Mouse (Mus musculus) gastrocnemius, postnatal 36 days (tissue): ENCODE measurements around the gene Ttn. TPM values are rescaled to one million over a fixed set of nuclear protein-coding genes. Genes with fewer than 3 reads are reported as not detected.

ENCODE experiments used
- DNase-seq, 2 experiments: peaks; one replicate each; pipeline ENCODE4 v3.0.0; 2022
- intact Hi-C: fragments of 180-260 bp; cut with DNase I; formaldehyde crosslinking; loops from one replicate; pipeline ENCODE4 v1.15.1; 2025
- total RNA-seq, 2 experiments: library from RNA; stranded (reverse); gene quantifications; 2 replicates each; pipeline ENCODE4 v1.2.3; 2021

The Ttn gene
- total RNA-seq, 2 experiments from 2014 or later: 5,564 to 7,487 TPM

DNA sequence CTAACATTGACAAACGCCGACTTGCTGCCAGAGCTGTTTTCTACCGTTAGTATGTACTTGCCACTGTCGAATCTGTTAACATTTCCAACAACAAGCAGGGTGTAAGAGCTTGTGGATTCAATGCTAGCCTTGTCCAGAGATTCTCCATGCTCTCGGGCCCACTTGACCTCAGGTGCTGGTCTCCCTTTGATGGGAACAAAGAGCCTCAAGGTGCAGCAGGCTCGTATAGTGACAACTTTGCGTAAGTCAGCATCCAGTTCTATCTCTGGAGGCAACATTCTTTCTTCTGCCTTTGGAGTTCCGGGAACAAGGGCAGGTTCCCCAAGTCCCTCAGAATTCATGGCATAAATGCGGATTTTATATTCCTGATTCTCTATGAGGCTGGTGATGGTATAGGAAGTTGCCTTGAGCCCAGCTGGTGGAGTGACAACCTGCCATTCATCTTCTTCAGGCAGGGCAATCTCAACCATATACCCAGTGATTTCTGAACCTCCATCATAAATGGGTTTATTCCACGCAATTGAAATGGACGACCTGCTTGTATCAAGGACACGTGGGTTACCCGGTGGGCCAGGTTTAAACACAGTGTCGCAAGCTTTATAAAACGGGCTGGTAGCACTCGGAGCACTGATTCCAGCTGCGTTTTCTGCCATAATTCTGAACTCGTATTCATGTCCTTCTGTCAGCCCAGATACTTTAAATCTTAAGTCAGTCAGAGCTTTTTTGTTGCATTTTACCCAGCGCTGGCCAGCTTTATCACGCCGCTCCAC, 232.8 kb downstream of the Ttn start:
- intact Hi-C loops: no loop called here
- DNase-seq: peak in 1 of 2 experiments; percentile 1

- DNase-seq: peak in 1 of 2 experiments; percentile 2
- intact Hi-C loops: no loop called here
Observed at GRCm38 (mm10) chr2:76748696-76749095, 233.7 kb downstream of the Ttn start.

DNA sequence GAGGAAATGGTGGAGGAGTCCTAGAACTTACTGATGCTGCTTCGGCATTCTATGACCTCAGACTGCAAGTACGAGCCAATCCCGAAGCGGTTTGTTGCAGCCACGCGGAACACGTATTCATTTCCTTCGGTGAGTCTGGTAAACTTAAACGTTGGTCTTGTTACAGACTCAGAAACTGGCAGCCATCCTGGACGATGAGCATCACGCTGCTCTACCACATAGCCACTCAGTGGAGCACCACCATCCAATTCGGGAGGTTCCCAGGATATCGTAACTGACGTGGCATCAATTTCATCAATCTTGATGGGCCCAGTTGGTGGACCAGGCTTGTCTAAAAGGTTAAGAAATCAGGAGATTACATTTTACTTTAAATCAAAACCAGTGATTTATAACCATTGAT, 262.7 kb downstream of the Ttn start:
- no peak for DNase-seq
- intact Hi-C loops: no loop called here

GRCm38 (mm10) chr2:76714984-76715383, 267.4 kb downstream of the Ttn start:
- no peak for DNase-seq
- intact Hi-C loops: no loop called here

DNA sequence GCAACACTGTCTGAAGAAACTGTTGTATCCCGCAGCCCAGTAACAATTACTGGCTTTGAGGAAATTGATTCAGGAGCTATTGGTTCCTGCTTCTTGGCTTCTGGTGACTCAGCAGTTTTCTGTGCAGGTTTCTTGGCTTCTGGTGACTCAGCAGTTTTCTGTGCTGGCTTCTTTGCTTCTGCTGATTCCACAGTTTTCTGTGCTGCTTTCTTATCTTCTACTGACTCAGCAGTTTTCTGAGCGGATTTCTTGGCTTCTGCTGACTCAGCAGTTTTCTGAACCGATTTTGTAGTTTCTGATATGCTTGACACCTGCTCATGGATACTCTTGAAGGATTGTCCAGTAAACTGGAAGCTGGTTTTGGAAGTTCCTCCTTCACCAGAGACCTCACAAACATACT, 273.8 kb downstream of the Ttn start:
- intact Hi-C loops: no loop called here
- no peak for DNase-seq

- intact Hi-C loops: no loop called here
- DNase-seq: no peak
Observed at GRCm38 (mm10) chr2:76705655-76706054, 276.7 kb downstream of the Ttn start.

DNA sequence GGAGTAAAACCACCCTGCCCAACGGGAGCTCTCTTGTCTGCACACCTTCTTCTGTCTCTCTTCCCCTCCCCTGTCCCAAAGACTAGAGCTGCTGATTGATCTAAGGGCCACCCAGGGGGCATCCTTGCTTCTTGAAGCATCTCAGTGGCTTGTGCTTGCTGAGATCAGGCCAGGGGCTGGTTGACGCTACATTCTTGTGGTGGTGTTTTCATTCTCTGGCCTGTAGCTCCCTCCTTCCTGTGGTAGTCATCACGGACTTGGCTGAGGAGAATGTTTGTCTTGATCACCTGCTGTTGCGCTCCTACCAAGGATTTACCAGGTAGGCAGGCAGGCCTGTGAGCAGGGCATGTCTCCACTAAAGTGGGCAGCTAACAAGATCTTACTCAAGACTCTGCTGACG, 279.6 kb downstream of the Ttn start:
- no peak for DNase-seq
- intact Hi-C loops: no loop called here

GRCm38 (mm10) chr2:76702188-76702587, 280.2 kb downstream of the Ttn start:
- intact Hi-C loops: no loop called here
- no peak for DNase-seq

DNA sequence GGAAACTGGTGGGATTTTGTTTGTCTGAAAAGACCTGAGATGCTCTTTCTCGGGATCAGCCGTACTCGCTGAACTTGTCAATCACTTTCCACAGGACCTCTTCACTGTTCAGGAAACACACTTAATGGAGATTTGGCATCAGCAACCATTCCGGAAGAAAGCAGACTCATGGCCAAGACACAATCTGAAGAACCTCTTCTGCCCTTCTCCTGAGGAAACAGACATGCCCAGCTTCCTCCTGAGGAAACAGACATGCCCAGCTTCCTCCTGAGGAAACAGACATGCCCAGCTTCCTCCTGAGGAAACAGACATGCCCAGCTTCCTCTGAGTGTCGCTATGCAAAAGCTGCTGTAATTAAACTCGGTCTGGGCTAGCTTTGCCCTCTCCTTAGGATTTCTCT, 287.1 kb downstream of the Ttn start:
- intact Hi-C loops: no loop called here
- DNase-seq: no peak

DNA sequence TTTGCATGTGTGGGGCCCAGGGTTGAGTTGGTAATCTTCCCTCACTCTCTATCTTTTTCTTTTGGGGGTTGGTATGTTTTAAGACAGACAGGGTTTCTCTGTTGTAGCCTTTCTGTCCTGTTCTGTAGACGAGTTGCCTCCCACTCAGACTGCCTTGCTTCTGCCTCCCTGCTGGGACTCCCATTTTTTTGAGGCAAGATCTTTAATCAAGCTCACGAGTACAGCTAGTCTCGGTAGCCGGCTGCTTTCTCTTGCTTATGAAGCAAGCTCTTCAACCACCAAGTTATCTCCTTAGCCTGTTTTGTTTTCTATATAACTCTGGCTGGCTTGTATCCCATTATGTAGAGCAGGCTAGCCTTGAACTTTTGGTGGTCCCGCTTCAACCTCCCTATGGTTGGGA, 288.6 kb downstream of the Ttn start:
- no peak for DNase-seq
- intact Hi-C loops: no loop called here

DNA sequence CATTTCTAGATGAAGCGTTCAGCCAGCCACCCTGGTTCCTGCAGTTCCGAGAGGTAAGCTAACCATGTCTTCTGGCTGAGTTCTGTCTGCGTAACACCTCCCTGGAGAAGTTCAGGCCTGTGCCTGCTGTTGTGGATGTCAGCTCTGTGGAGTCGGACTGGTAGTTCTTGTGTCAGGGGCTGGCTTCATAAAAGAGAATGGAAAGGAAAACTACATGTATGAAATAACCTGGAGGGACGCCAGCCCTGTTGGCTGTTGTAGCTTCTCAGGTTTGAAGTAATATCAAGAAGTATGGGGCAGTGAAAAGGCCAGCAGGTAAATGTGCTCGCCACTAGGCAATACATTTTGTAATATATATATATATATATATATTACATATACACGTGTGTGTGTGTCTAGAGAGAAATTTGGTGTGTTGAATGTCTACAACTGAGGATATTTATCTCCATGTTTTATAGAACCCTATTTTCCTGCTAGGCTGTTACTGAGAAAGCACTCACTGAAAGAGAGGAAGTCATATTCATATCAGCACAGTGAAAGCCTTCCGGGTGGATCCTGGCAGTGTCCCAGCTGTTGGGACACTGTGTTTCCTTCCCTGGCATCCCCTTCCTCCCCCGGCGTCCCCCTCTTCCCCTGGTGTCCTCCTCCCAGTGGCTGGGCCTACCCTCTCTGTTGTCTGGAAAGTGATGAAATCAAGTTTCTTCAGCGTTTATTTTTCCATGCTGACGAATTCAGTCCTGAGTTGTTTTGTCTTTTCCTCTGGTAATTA, 291.7 kb downstream of the Ttn start:
- intact Hi-C loops: no loop called here
- DNase-seq: peak in 1 of 2 experiments; percentile 42

GRCm38 (mm10) chr2:76688162-76688561, 294.2 kb downstream of the Ttn start:
- no peak for DNase-seq
- intact Hi-C loops: no loop called here

- intact Hi-C loops: no loop called here
- DNase-seq: no peak
Observed at GRCm38 (mm10) chr2:76687608-76688007, 294.7 kb downstream of the Ttn start.

GRCm38 (mm10) chr2:76686986-76687385, 295.4 kb downstream of the Ttn start:
- intact Hi-C loops: no loop called here

DNA sequence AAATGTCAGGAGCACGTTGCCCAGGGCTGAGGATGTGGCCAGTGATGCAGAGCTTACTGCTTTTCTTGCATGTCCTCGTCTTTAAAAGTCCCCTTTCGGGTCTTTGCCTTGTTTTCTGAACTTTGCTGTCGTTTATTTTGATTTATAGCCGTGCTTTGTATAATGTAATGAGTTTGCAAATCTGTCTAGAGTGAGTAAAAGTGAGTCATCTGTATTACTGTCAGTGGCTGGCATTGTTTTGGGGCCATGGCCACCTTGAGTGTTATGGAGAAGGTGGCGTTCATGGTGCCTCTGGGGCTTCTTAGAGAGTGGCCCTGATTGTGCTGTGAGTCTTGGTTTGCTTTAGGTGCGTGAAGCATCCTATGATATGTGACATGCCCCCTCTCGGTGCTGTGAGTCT, 300.0 kb downstream of the Ttn start:
- DNase-seq: no peak
- intact Hi-C loops: no loop called here

More at GRCm38 (mm10) chr2:76686986-76687385, 295.4 kb downstream of the Ttn start:
- DNase-seq: no peak

DNA sequence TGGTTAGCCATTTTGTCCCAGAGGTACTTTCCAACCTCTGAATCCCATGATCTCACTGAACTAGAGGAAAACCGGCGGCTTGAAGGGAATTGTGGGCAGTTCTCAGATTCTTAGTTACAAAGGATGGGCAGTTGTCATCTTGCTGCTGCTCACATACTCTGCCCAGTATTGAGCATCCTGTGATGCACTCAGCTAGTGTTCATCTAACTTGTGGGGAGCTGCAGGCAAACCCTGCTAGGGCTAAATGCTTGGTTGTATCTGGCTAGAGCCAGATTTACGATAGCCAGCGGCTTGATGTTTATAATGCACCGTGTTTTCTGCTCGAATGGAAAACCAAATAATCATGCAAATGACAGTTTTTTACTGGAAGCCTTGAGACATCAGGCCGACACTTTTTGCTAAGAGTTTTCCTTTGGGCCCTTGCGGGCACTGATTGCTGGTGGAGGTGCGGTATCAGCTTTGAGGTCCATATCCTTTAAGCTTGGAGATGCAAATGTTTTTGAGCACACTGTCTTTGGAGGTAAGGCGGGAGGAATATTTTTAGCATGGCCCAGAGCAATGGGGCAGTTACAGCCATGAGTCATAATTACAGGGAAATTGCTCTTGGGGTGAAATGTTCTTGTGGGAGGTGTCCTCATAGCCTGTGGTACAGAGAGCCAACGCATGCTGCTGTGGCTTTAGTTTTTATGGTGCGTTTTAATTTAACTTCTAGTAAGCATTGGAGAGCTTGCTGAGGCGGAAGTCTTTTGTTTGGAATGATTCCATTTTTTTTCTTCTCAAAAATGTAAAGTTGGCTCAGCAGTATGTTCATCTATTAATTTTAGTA, 305.7 kb downstream of the Ttn start:
- no peak for DNase-seq
- intact Hi-C loops: no loop called here

DNA sequence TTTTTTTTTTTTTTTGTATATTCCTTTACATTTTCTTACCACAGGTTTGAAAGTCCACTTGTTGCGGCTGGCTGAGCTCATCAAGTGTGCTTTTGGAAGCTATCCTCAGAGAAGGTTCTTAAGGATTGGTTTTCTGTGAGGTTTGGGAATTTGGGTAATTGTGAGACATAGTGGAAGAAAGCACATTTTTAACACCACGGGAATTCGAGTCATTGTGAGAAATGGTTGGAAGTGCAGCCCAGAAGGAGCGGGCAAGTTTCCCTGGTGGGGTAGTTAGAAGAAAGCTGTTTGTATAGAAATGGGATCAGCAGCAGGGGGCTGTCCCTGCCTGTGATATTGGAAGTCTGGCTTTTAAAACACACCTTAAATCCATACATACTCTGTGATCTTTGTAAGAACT, 306.4 kb downstream of the Ttn start:
- intact Hi-C loops: no loop called here
- DNase-seq: no peak

DNA sequence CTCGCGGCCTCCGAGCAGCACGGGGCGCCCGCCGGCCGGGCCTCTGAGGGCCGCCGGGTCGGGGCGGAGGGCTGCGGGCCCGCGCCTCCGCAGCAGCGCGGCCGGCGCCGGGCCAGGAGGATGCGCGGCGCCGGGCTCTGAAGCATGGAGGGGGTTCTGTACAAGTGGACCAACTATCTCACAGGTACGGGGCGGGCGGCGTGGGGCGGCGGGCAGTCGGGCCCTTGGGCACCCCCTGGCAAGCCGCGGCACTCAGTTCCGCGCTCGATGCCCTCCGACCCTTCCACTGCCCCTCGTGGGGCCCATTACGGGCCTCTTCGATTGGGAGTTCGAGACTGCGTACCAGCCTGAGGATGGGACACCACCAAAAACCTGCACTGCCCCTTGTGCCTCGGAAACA, 306.9 kb downstream of the Ttn start:
- no peak for DNase-seq
- intact Hi-C loops: no loop called here

DNA sequence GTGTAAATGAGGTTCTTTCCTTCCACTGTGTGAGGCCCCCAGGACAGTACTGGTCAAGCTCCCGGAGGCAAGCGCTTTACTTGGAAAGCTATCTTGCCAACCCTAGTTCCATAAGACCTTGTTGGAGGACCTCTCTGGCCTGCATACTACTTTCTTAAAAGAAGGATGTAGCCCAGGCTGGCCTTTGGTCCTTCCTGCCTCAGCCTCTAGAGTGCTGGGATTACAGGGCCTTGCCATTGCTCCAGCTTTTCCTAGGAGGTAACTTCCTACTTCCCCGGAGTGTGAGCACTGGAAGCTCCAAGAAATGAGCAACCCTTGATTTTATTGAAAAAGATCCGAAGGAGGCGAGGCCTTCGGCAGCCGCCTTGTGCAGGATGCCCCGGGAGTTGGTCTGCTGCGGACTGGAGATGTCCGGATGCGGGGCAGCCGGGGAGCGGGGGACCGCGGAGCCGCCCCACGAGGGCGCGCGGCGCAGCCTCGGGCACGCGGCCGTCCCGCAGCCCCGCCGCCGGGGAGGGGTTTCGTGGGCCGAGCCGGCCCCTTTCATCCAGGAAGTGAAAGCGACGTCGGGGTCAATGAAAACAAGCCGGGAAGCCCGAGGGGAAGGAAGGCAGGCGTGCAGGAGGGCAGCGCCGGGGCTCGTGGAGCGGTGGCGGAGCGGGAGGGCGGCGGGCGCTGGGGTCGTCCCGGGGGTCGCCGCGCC, 307.5 kb downstream of the Ttn start, which contains the start of gene Plekha3:
Plekha3 (plus strand) TSS at position 557 of the 703 bp plus-strand sequence.
- DNase-seq: peak; percentile 68 to 76
- intact Hi-C loops: no loop called here

DNA sequence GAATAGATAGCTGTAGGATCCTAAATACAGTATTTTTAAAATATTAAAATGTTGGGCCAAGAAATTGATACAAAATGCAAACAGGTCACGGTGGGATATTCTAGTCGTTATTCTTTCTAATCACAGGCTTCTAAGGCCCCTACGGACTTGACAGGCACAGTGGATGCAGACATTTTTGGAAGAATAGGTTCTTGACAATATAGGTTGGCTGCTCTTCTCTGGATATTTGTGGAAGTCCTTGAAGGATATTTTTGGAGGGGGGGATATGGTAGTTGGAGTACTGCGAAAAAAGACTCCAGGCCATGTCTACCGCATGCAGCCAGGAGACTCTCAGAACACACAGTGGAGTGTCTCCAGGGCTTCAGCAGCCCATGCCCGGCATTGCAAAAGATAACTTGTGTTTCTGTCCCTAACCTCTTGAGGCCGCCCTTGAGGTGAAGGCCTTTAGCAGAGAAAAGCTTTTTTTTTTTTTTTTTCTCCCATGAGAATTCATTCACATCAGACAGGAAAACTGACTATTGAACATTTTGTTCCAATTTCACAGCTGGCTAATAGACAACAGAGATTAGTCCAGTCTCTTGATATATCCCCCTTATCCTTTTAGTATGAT, 308.8 kb downstream of the Ttn start:
- intact Hi-C loops: no loop called here
- DNase-seq: no peak
